Mouse (Mus musculus) lung, adult 18-20 months (tissue): ENCODE results near the gene Ccdc92.

Experiments
- DNase-seq, 2 experiments: peaks; one replicate each; pipeline ENCODE4 v3.0.0; 2022; ENCODE audit warnings: mixed read lengths in 2 of 2

Ccdc92 gene

DNA sequence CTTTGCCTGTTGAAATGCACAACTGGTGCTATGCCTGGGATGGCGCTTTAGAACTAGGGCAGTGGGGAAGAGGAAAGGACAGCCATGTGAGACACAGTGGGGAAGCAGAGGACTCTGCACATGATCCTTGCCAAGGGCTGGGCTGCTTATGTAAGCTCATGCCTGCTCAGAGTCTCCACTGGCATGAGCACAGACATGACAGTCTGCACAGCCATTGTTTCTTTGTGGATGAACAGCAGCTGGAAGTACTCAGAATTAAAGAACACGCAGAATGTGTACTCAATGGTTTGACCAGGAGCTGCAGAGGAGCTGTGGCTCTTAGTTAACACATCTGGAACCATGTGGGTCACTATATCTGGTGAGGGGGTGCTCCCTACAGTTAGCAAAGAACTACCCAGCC, 9.1 kb downstream of the Ccdc92 start:
- no peak for DNase-seq

DNA sequence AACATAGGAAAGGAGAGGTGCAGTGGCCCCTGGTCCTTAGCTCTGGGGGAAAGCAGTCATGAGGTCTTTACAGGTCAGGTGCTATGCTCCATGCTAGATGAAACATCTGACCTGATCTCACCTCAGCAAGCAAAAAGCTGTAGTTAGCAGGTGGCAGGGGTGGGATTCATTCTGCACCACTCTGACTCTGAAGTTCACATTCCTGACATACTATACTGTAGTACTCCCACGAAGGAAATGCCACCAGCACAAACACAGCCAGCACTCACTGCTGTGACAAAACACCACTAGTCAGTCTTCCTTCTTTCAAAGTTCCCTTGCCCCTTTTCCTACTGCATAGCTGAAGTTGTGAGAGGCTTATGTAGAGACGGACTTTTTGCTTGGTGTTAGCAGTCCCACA, 9.9 kb downstream of the Ccdc92 start:
- peak in 1 of 2 experiments; percentile 23 for DNase-seq

DNA sequence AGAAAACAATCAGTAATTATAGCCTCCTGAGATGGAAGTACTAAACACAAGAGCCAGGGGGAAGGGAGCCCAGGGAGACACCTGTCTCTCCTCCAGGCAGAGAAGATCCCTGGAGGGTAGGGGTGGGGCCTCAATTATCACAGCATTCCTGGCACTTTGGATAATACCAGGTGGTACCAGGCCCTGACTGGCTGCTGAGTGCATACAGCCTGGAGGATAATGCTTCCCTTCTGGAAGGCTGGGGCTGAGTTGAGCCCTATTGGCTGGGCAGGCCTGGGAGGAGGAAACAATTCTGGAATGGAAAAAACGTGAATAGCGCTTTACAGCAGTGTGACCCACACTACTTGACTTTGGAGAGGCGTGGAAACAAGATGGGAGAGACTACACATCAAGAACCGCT, 10.7 kb downstream of the Ccdc92 start:
- DNase-seq = peak; percentile 18 to 33

DNA sequence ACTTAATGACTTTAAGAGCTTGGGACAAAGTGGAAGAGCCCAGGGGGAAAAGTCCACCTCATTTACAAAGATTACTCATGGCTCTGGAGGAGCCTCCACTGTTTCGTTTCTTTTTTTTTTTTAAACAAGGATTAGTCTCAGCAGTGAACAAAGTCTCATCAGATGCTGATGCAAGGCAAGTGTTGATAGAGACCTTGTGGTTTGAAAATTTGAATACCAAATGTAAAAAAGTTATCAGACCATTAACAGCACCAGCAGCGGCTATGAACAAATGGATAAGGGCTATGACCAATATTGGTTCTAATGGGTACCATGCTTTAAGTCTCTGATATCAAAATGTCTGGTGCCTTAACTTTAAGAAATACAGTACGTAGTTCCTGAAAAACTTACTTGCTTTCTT, 13.2 kb downstream of the Ccdc92 start:
- DNase-seq = no peak

DNA sequence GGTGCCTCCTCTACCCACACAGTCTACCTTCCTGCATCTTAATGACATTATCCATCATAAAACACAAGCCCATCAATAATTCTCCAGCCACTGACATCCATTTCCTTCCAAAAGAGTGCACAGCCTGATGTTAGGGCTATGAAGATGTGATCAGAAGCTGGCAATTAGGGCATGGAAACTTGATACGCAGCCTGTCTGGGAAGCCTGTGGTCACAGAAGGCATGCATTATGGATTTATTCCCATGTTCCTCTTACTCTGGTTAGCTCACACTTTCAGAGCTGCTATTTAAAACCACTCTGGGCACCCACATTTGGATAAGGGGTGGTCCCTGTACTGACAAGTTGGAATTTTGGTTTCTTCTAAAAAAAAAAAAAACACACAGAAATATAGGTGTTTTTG, 15.2 kb downstream of the Ccdc92 start:
- DNase-seq = no peak

DNA sequence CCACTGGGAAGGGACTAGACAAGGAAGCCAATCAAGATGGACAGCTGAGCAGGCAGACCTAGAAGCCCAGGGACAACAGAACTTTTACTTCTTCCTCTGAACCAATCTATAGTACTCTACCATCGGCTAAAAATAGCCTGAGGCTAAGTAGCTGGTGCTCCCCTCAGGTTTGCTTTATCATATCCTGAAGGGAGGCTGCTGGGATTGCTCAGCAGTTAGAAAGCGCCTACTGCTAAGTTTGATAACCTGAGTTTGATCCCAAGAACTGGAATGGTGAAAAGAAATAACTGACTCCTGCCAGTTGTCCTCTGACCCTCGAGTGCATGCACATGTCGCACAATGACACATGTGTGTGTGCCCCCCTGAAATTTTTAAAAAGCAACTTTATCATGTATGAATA, 17.3 kb downstream of the Ccdc92 start:
- DNase-seq = no peak

DNA sequence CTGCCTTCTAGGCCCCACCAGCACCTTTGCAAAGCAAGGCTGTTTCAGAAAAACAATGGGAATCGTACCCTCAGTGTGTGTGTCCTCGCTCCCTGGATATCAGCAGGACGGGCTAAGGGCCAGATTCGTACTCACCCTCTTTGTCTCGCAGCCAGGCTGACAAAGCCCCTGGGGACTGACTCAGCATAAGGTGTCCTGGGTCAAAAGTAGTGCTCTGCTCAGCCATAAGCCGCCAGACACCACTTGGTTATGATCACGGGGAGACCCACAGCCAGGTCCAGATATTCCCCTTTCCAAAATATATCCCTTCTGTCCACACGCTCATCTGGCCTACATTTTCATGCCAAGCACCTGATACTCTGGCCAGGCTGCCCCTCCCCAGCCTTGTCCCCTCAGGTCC, 18.8 kb downstream of the Ccdc92 start:
- DNase-seq = no peak

DNA sequence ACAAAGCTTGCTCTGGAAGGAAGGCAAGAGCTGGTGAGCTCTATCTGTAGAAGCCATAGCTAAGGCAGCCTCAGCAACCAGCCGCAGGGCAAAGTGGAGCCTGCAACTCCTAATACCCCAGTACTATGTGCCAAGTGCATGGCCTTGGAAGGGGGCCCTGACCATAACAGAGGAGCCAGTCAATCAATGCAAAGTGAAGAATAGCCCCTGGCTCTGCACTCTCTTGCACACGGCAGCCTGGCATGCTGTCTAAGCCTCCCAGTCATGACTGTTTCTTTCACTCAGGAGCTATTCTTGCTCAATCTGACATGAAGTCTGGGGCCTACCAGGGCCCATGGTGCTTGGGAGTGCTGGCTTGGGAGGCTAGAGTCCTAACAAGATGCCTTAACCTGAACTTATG, 21.6 kb downstream of the Ccdc92 start:
- no peak for DNase-seq

DNA sequence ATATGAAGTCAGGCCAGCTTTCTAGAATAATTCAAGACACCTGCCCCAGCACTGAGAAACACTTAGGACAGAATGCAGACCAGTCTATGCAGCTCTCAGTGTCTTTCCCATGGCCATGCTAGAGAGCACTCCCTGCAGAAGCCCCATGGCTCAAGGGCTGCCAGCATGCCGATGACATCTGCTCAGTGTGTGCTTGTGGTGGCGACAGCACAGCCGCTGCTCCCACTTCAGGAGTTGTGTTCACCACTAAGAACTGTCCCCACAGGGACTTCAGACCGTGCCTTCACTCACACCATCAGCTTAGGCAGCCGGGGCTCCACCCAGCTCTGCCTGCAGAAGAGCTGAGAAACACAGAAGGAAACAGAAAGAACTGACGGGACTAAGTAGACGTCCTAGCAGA, 22.0 kb downstream of the Ccdc92 start:
- no peak for DNase-seq

DNA sequence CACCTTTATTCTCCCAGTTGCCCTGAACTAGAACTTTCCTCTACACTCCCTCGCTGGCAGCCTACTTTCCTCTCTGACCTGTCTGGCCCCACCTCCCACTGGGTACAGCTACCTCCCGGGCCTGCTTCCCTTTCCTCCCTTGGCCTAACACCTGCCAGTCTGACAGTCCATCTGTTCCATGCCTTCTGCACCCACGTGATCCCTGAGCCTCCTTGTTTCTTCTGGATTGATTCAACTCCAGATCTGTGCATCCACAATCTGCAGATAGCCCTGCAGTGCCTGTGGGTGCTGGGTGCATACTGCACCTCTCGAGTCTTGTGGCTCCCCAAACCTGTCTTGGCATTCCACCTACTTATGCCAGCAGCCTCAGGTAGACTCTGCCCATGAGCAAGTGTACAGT, 25.6 kb downstream of the Ccdc92 start:
- no peak for DNase-seq

DNA sequence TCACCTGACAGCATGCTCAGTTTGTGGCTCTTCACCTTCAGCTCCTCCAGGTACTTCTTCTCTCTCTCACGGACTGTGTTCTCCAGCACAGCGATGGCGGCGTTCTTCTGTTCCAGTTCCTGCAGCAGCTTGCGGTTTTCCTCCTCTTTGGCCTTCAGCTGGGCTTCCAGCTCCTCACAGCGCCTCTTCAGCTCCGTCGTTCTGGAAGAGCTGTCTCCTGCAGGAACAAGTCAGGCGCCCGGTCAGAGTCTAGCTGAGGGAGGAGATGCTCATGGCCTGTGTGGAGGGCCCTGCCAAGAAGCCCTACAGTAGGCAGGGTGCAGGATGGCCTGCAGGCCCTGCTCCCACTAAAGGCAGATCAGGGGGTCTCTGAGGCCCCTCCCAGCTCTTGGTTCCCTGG, 26.1 kb downstream of the Ccdc92 start:
- no peak for DNase-seq

DNA sequence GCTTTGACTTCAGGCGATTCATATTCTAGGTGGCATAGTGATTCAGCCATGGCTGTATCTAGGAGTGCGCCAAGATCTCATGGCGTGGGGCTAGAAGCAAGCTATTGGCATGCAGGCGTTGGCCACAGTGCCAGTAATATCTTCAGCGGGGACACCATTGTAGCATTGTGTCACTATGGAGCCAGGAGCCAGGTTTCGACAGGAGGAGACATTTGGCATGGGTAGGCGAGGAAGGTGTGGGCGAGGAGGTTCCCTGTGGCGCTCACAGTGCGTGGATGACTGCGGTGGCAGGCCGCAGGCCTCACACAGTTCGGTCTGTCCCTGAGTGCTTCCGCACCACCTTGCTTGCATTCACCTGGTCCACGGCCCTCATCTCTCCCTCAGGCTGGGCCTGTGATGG, 27.0 kb downstream of the Ccdc92 start:
- no peak for DNase-seq

DNA sequence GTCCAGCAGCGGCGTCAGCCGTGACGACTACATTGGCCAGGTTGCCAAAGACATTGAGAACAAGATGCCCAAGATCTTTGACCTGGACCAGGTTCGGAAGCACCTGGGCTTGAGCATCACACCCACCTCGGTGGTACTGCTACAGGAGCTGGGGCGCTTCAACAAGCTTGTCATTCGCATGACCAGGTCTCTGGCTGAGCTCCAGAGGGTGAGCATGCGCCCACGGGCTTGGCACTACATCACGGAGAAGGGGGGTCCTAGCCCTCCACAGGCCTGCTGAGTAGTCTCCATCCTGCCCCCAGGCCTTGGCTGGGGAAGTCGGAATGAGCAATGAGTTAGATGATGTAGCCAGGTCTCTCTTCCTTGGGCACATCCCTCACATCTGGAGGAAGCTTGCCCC, 31.9 kb downstream of the Ccdc92 start:
- no peak for DNase-seq

DNA sequence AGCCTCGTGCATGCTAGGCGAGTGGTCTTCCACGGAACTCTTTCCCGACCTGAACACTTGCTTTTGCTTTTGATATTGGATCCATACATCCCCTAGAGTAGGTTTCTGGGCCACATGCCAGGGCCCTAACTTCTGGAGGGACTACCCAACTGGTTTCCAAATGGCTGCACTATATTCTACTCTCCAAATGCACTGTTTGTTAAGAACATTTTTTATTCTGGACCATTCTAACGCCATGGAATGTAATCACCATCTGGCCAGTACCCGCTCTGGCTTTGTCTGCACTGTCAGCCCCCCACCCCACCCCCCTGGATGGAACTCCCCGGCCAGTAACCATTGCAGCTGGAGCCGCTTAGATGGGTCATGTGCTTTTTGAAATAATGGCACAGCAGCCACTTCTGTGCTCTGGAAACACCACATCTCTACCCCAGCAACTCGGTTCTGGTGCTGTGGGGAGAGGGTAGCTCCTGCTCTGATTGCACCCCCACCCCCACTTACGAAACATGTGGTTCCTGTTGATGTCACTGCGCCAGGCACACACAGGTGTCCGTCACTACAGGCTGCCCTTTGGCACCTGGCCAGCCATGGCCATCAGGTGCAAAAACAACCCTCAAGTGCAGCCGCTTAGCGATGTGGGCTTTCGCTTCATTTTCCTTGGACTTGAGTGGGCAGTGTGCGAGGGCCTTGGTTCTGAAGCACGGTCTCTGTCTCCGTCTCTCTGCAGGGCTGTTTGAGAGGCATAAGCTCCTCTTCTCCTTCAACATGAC, 39.9 kb downstream of the Ccdc92 start:
- DNase-seq = no peak

DNA sequence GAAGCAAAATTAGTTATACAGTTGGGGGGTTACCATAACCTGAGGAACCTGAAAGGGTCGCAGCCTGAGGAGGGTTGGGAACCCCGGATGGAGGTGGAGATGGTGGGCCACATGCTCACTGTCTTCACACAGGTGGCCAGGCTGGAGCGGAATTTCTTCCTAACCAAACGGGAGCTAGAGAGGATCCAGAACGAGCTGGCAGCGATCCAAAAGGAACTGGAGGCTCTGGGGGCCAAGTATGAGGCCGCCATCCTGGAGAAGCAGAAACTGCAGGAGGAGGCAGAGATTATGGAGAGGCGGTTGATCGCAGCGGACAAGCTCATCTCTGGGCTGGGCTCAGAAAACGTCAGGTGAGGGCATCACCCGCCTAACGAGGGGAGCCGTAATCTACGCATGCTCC, 45.2 kb downstream of the Ccdc92 start:
- DNase-seq = no peak

DNA sequence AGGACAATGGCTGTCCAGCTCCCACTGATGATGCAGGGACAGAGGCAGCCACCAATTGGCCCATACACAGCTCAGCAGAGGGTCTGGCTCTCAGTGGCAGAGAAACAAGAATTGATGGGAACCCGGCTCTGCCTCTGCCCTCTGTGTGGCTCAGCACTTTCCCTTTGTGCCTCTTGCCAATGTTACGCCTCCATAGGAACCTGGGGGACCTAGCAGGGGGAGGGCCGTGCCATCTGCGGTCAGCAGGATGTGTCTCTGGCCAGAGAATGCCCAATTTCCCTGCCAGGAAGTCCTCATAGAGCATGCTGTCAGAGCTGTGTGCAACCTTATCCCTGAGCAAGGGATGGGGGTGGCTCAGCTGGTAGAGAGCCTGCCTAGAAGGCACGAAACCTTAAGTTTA, 47.4 kb downstream of the Ccdc92 start:
- DNase-seq = no peak

DNA sequence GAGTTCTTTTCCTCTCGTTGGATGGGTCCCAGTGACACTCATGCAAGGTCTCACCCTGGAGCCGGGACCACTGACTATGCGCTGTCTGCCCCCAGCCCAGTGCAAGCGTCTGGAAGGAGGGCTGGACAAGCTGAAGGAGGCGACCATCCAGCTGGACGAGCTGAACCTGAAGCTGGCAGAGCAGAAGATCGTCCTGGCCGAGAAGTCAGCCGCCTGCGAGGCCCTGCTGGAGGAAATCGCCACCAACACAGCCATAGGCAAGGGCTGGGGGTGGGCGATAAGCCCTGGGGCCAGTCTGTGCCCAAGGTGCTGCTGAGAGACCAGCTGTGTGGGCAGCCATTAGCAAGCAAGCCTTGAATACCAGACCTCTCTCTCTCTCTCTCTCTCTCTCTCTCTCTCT, 49.8 kb downstream of the Ccdc92 start:
- DNase-seq = no peak

DNA sequence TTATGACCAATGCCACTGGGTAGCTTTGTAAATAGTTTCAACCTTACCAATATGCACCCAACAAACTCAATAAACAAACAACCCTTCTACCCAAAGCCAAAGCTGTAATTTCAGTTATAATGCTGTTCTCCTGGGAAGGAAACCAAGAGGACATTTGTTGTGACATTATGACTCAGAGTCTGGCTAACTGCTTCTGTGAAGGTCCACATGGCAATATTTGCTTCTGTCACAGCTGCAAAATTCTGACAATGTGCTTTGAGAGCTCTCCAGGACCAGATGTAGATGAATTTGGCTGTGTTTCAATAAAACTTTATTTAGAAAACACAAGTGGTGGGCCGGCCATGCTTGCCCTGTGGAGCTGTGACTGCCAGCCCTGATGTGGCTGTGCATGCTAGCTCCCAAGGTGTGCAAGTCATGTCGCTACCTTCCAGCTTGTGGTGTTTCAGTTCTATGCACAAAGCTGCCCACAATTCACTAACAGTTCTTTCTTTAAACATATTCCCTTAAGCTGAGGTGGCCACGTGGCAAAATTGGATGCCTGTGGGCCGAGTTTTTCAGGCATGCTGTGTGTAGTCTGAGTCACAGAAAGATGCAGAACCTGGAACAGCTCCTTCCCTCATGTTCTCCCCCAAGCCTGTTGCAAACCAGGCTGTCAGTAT, 52.4 kb downstream of the Ccdc92 start:
- peak; percentile 25 to 46 for DNase-seq

DNA sequence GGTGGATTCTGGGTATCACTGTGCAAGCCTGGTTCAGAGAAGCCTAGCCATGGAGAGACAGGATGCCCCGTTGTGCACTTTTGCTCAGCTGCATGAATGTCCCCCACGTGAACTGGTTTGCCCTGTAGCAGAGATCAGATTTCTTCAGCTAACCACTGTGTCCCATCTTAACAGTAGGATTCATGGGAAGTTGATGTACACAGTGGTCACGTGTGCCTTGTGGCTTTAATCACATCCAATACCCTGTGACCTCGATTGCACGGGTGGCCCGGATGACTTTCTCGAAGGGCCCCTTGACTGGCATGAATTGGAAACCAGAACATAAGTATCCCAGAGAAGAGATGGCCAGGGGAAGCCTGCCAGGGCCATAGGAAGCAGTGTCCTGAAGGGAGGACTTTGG, 70.1 kb downstream of the Ccdc92 start:
- no peak for DNase-seq

DNA sequence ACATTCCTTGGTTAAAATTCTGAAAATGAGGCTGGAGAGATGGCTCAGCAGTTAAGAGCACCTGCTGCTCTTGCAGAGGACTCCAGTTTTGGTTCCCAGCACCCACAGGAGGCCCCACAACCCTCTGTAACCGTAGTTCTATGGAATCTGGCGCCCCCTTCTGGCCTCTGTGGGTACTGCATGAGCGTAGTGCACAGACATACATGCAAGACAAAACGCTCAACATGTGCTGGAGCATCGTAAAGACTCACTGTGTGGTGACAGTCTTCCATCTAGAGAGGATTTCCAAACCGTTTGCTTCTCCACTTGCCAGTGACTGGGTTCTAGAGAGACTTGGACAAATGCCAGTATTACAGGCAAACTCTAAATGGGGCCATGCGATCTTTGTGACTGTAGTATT, 76.6 kb downstream of the Ccdc92 start:
- DNase-seq = no peak
